Mouse (Mus musculus): ENCODE measurements around the gene Sirpa. TPM values are rescaled to one million over a fixed set of nuclear protein-coding genes. Genes with fewer than 3 reads are reported as not detected.
A peak's percentile ranks its signal among the peaks of the same experiment; 100 is the strongest.

The Sirpa gene
- polyA plus RNA-seq, 1 experiment = 16.0 TPM

DNA sequence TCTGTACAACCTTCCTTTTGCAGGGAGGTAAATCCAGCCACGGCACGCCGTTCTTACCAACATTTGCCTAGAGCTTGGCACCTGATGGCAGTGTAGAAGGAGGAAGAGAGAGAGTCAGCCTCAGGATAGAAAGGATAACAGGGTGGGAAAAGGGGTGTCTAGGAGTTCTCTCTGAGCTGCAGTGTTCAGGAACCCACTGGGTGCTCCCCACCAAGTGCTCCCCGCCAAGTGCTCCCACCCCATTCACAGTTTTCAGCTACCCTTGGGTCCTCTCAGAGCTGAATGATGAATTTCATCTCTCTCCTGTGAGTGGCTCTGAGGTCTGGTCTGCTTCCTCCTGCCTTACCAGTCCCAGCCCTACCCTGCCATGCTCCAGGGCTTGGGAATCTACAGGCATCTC lies 1.9 kb downstream of the Sirpa start:
- Histone ChIP-seq H3K4me1 (ENCODE audit: control insufficient read depth, insufficient read depth, insufficient read length, low read length) (no peaks in the 10 kb centered on the region), H3K27me3 (ENCODE audit: control insufficient read depth, insufficient read depth, low read length) (peaks cover 11% of the 10 kb centered on the region), H3K27ac (ENCODE audit: insufficient read depth, low read depth, low read length) (0 out of 2 replicates have a peak overlapping the region, but pooled peaks have one; percentile 2), H3K36me3 (ENCODE audit: control insufficient read depth, insufficient read depth, low read length) (no peaks in the 10 kb centered on the region), H3K4me3 (ENCODE audit: low read depth, low read length) (peak overlapping the region; percentile 64)
- 79% methylated on average over 4 of the region's 4 CpGs for WGBS
- TF ChIP-seq POLR2A (IDR thresholded peaks at IDR 0.05; ENCODE audit: low read depth, low read length) (no peak), CTCF (IDR thresholded peaks at IDR 0.05; ENCODE audit: extremely low read depth, insufficient read length, insufficient replicate concordance, low read depth, low read length) (no peak)

DNA sequence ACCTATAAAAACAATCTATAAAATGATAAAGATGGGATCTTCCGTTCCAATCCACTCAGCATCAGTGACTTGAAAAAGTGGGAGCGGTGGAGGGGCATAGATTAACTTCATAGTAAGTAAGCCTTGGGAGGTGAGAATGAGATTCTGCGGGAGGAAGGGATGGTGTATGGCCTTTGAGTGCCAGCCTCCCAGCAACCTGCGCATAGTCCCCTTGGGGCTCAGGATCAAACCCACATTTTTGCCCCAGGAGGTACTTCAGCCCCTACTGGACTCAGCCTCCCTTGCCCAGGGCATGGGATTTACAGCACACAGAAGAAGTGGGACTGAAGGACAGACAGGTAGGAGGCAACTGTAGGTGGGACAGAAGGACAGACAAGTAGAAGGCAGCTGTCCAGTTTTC lies 2.6 kb downstream of the Sirpa start:
- Histone ChIP-seq H3K4me3 (ENCODE audit: low read depth, low read length) (no peak overlapping the region; the same call in 1 of the 2 replicates), H3K27ac (ENCODE audit: insufficient read depth, low read depth, low read length) (peak overlapping the region; percentile 43; the same call in 1 of the 2 replicates), H3K27me3 (ENCODE audit: control insufficient read depth, insufficient read depth, low read length) (peaks cover 11% of the 10 kb centered on the region), H3K36me3 (ENCODE audit: control insufficient read depth, insufficient read depth, low read length) (no peaks in the 10 kb centered on the region), H3K4me1 (ENCODE audit: control insufficient read depth, insufficient read depth, insufficient read length, low read length) (no peaks in the 10 kb centered on the region)
- TF ChIP-seq POLR2A (IDR thresholded peaks at IDR 0.05; ENCODE audit: low read depth, low read length) (no peak), CTCF (IDR thresholded peaks at IDR 0.05; ENCODE audit: extremely low read depth, insufficient read length, insufficient replicate concordance, low read depth, low read length) (no peak)
- WGBS = 83% methylated on average over 4 of the region's 4 CpGs

DNA sequence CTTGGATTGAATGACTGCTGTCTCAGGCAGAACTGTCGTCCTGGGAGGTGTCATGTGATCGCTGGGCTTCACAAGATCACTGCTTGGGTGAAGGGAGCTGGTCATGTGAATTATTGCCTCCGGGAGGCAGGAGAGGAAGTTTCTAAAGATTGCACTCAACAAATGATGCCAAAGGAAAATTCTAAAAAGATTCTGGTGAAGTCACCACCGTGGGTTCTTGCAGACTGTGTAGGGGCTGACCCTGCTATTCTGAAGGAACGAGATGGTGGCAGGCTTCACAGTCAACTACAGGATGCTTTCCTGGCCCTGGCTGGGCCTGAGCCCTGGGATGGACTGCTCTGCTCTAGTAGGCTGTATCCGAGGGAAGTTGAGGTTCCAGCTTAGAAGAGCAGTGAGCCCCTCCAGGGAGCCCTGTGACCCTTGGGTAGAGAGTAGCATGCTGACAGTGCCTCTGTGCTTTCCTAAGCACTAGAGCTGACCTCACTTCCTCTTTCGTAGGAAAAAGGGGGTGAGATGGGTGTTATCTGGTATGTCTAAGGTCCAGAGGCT lies 3.1 kb downstream of the Sirpa start:
- H3K4me1 ChIP-seq (ENCODE audit: control insufficient read depth, insufficient read depth, insufficient read length, low read length) = no peaks in the 10 kb centered on the region
- no peak overlapping the region for H3K4me3 ChIP-seq (ENCODE audit: low read depth, low read length)
- H3K36me3 ChIP-seq (ENCODE audit: control insufficient read depth, insufficient read depth, low read length) = no peaks in the 10 kb centered on the region
- peak overlapping the region; percentile 43; the same call in 1 of the 2 replicates for H3K27ac ChIP-seq (ENCODE audit: insufficient read depth, low read depth, low read length)
- no peak for TF ChIP-seq POLR2A (IDR thresholded peaks at IDR 0.05; ENCODE audit: low read depth, low read length)
- TF ChIP-seq CTCF (IDR thresholded peaks at IDR 0.05; ENCODE audit: extremely low read depth, insufficient read length, insufficient replicate concordance, low read depth, low read length) = no peak
- 49% methylated on average over 7 of the region's 7 CpGs for WGBS
- H3K27me3 ChIP-seq (ENCODE audit: control insufficient read depth, insufficient read depth, low read length) = peaks cover 11% of the 10 kb centered on the region

DNA sequence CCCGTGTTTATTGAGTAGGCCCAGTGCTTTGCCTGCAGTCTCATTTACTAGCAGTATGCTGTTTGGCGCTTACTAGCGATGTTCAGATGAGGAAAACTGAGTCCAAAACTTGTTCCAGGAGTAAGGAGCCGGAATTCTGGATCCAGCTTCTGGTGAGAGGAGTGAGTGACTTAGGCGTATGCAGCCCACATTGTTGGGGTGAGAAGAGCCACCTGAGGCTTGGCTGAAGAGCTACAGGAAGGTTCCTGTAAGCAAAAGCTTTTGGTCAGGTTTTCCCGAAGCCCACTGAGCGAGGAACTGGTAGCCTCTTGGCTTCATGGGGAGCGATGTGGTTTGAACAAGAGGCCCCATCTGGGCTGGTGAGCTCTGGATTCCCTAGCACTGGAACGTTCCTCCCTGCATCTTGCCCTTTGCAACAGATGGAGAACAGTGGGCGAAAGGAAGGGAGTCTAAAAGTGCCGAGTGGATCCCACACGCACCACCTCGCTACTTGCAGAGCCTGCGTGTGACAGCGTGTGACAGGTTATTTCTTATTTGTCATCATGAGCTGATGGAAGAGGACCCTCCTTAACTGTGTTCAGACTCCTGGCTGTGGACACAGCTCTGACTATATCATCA lies 4.0 kb downstream of the Sirpa start:
- peaks cover 11% of the 10 kb centered on the region for H3K27me3 ChIP-seq (ENCODE audit: control insufficient read depth, insufficient read depth, low read length)
- no peak overlapping the region for H3K4me3 ChIP-seq (ENCODE audit: low read depth, low read length)
- TF ChIP-seq CTCF (IDR thresholded peaks at IDR 0.05; ENCODE audit: extremely low read depth, insufficient read length, insufficient replicate concordance, low read depth, low read length) (no peak), POLR2A (IDR thresholded peaks at IDR 0.05; ENCODE audit: low read depth, low read length) (no peak)
- no peaks in the 10 kb centered on the region for H3K36me3 ChIP-seq (ENCODE audit: control insufficient read depth, insufficient read depth, low read length)
- no peak overlapping the region for H3K27ac ChIP-seq (ENCODE audit: insufficient read depth, low read depth, low read length)
- peaks cover 3% of the 10 kb centered on the region; the same call in 1 of the 2 replicates for H3K4me1 ChIP-seq (ENCODE audit: control insufficient read depth, insufficient read depth, insufficient read length, low read length)
- 89% methylated on average over 15 of the region's 15 CpGs for WGBS

DNA sequence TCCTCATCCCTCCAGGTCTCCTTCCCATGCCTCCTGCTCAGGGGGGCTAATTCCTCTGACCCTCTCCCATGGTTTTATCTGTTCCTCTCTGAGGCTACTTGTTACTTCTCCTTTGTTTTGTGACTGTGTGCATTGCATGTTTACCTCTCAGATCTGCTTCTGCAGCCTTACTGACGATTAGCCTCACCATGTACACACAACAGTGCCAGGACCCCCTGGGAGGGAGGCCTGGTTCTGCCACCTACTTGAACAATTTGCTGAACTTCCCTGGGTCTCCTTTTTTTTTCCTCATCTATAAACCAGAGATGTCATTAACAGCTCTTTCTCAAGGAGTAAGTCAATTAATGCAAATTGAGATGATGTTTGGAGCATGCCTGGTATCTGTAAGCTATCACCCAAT lies 4.9 kb downstream of the Sirpa start:
- no peak overlapping the region for H3K4me3 ChIP-seq (ENCODE audit: low read depth, low read length)
- no peak overlapping the region for H3K27ac ChIP-seq (ENCODE audit: insufficient read depth, low read depth, low read length)
- TF ChIP-seq CTCF (IDR thresholded peaks at IDR 0.05; ENCODE audit: extremely low read depth, insufficient read length, insufficient replicate concordance, low read depth, low read length) (no peak), POLR2A (IDR thresholded peaks at IDR 0.05; ENCODE audit: low read depth, low read length) (no peak)
- WGBS = 43% methylated on average over 1 of the region's 1 CpGs
- H3K36me3 ChIP-seq (ENCODE audit: control insufficient read depth, insufficient read depth, low read length) = no peaks in the 10 kb centered on the region
- peaks cover 11% of the 10 kb centered on the region for H3K27me3 ChIP-seq (ENCODE audit: control insufficient read depth, insufficient read depth, low read length)
- H3K4me1 ChIP-seq (ENCODE audit: control insufficient read depth, insufficient read depth, insufficient read length, low read length) = peaks cover 3% of the 10 kb centered on the region; the same call in 1 of the 2 replicates

DNA sequence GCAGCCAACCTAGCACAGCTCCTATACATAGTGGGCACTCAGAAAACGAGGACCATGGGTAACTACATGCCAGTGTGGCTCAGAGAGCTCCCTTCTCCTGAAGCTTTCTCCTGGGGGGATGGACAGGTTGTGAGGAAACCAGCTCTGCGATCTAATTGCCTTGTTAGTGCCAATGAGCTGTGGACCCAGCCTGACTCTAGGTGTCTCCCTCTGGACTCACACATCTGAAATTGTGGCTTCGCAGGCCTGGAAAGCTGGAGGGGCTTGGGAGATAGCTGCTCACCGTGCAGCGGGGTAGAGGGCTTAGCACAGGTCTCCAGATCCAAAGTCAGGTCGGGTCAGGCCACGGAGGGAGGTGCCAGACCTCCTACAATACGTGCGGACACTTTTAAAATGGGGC lies 5.5 kb downstream of the Sirpa start:
- no peak for TF ChIP-seq CTCF (IDR thresholded peaks at IDR 0.05; ENCODE audit: extremely low read depth, insufficient read length, insufficient replicate concordance, low read depth, low read length)
- no peak for TF ChIP-seq POLR2A (IDR thresholded peaks at IDR 0.05; ENCODE audit: low read depth, low read length)
- no peaks in the 10 kb centered on the region for H3K36me3 ChIP-seq (ENCODE audit: control insufficient read depth, insufficient read depth, low read length)
- peaks cover 9% of the 10 kb centered on the region for H3K27me3 ChIP-seq (ENCODE audit: control insufficient read depth, insufficient read depth, low read length)
- WGBS = 68% methylated on average over 9 of the region's 9 CpGs
- no peak overlapping the region for H3K27ac ChIP-seq (ENCODE audit: insufficient read depth, low read depth, low read length)
- no peak overlapping the region for H3K4me3 ChIP-seq (ENCODE audit: low read depth, low read length)
- H3K4me1 ChIP-seq (ENCODE audit: control insufficient read depth, insufficient read depth, insufficient read length, low read length) = peaks cover 3% of the 10 kb centered on the region; the same call in 1 of the 2 replicates

DNA sequence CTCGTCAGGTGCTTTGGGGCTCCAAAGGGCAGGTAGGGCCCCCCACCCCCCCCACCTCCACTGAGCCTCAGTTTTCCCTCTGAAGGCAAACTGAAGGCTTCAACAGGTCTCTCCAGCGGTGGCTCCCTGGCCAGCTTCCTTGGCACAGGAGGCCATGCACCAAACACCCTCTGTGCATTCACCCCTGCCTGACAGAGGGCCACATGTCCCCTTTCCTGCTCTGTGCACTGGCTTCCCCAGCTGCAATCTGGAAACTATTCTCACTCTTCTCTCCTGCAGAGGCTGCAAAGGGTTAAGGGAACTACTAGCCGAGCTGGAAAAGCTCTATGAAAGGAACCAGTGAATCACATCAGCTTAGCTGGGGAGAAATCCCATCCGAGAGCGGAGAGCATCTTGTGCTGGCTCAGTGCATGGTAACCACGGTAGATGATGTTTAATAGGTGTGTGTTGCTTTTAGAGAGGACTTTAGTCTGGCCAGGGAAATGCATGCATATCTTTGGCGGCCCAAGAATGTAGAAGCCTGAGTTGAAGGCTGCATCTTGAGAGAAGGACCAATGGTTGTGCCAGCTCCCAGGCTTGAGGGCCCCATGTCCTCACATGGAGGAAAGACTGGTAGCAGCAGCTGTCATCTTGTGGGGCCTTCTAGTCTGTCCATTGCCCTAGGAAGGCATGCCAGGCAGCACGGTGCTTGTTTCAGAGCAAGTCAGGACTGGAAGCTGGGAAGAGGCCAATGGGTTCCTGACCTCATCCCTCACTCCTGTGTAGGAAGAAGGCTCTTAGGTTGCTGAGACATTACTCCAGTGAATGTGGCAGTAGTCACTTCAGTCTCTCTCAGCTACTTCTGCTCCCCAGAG lies 6.8 kb downstream of the Sirpa start:
- Histone ChIP-seq H3K4me3 (ENCODE audit: low read depth, low read length) (no peak overlapping the region), H3K27ac (ENCODE audit: insufficient read depth, low read depth, low read length) (no peak overlapping the region), H3K27me3 (ENCODE audit: control insufficient read depth, insufficient read depth, low read length) (no peaks in the 10 kb centered on the region), H3K36me3 (ENCODE audit: control insufficient read depth, insufficient read depth, low read length) (no peaks in the 10 kb centered on the region), H3K4me1 (ENCODE audit: control insufficient read depth, insufficient read depth, insufficient read length, low read length) (peaks cover 3% of the 10 kb centered on the region; the same call in 1 of the 2 replicates)
- WGBS = 68% methylated on average over 8 of the region's 8 CpGs
- TF ChIP-seq POLR2A (IDR thresholded peaks at IDR 0.05; ENCODE audit: low read depth, low read length) (no peak), CTCF (IDR thresholded peaks at IDR 0.05; ENCODE audit: extremely low read depth, insufficient read length, insufficient replicate concordance, low read depth, low read length) (no peak)
